Mouse (Mus musculus) G1E (cell line): Measurements from ENCODE around the gene Zfp944.
"Not testable (repeated sequence)": the region's sequence is repeated elsewhere in the genome, so short reads cannot be mapped to it uniquely, and the experiment has no call there.

ENCODE experiments used
- CTCF ChIP-seq: IDR thresholded peaks from 2 replicates; pipeline ENCODE4 v1.5.1; 2012; ENCODE audit warnings: low read depth, low read length, inconsistent platforms, mixed read lengths
- GATA1 ChIP-seq: IDR thresholded peaks from 2 replicates; pipeline ENCODE4 v1.6.1; 2012; ENCODE audit warnings: borderline replicate concordance, low read length, inconsistent platforms, mixed read lengths
- GATA2 ChIP-seq: IDR thresholded peaks from 2 replicates; pipeline ENCODE4 v1.6.1; 2012; ENCODE audit warnings: low read depth, low read length, inconsistent platforms, borderline replicate concordance
- POLR2AphosphoS5 ChIP-seq: IDR thresholded peaks from 2 replicates; pipeline ENCODE4 v1.6.1; 2012; ENCODE audit warnings: low read depth, low read length, inconsistent platforms; ENCODE audit not compliant: insufficient replicate concordance
- TAL1 ChIP-seq: conservative IDR thresholded peaks from 2 replicates; pipeline ENCODE4 v1.6.1; 2012; ENCODE audit warnings: low read depth, low read length, inconsistent platforms, mixed read lengths

DNA sequence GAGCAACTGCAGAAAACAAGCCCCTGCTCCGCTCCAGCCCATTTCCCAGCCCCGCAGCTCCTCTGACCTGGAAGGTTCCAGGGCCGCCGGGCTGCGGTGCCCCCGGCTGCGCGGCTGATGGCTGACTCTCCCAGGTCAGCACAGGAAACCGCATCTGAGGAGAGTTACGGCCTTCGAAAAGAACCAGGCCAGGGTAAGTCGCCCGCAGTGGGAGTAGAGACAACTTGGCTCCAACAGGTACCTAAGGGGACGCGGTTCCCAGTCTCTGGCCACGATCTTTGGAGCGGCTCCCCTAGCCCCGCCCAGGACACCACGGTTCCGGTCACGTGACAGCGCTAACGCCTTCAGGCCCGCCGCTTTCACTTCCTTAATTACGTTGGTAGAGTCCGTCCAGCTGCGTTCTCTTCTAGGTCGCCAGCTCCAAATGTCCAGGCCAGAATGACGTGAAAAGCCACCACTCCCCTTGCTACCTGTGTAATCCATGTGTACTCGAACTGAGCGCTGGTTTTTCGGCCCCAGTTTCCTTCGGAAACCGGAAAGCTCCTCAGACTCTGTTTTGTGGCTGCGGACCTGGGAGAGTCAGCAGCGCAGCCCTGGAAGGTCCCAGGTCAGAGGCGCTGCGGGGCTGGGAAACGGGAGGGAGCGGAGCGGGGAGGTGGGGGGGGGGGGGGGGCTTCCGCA, at the start of gene Zfp944, which contains the start of gene Zfp758:
- TF ChIP-seq POLR2AphosphoS5, CTCF, TAL1, GATA1, GATA2: not testable (repeated sequence)
